Mouse (Mus musculus) hindbrain, embryonic 13.5 days (tissue): ENCODE data around the gene Tmprss2. TPM values are rescaled to one million over a fixed set of nuclear protein-coding genes. Genes with fewer than 3 reads are reported as not detected.

Source experiments
- polyA plus RNA-seq: library from polyadenylated mRNA; unstranded; fragments of >200 nt; fragmentation: Nextera tagmentation; extraction: Ambion mirVana; gene quantifications from 2 replicates; pipeline ENCODE4 v1.2.1, GENCODE M21; 2015

The Tmprss2 gene
- polyA plus RNA-seq, 1 experiment from 2014 or later, result not detected

Other genes with a start within 250 kb of the Tmprss2 start
- gene Mx1, start 148.3 kb downstream of the Tmprss2 start, polyA plus RNA-seq, result 0.14 TPM in 1 of 2 replicates, not detected in the other
- not detected in 2 replicates for gene Fam3b, start 96.4 kb downstream of the Tmprss2 start, polyA plus RNA-seq
- gene Ripk4, start 152.6 kb upstream of the Tmprss2 start, polyA plus RNA-seq, result 0.53 and 0.63 TPM in 2 replicates
- 11.2 and 14.5 TPM in 2 replicates for gene Prdm15, start 240.7 kb upstream of the Tmprss2 start, polyA plus RNA-seq